Mouse (Mus musculus) heart, embryonic 16.5 days (tissue): ENCODE data around the gene Ccer2. TPM values are rescaled to one million over a fixed set of nuclear protein-coding genes. Genes with fewer than 3 reads are reported as not detected.
A peak's percentile ranks its signal among the peaks of the same experiment; 100 is the strongest.

ENCODE experiments used
- ATAC-seq: fragments of 200-750 bp; cut with Nextera tagmentation; replicated peaks from 2 replicates; pipeline ENCODE4 v1.8.0; 2017; ENCODE audit warnings: moderate number of reproducible peaks; ENCODE audit not compliant: insufficient read depth, low FRiP score; ENCODE audit errors: extremely low read depth
- H3K27ac ChIP-seq: fragments of 300-500 bp; sonication (generic); 2 replicates; pipeline ENCODE4 v1.5.1; 2014; ENCODE audit warnings: mild to moderate bottlenecking, low read length, control low read depth, moderate library complexity
- H3K27me3 ChIP-seq: fragments of 300-500 bp; sonication (generic); 2 replicates; pipeline ENCODE4 v1.6.1; 2014; ENCODE audit warnings: low read length, mixed read lengths; ENCODE audit not compliant: control insufficient read depth, insufficient read depth
- H3K36me3 ChIP-seq: fragments of 300-500 bp; sonication (generic); 2 replicates; pipeline ENCODE4 v1.6.1; 2014; ENCODE audit not compliant: control insufficient read depth, insufficient read depth
- H3K4me1 ChIP-seq: fragments of 300-500 bp; sonication (generic); 2 replicates; pipeline ENCODE4 v1.6.1; 2014; ENCODE audit warnings: low read length, mixed read lengths; ENCODE audit not compliant: control insufficient read depth, insufficient read depth
- H3K4me2 ChIP-seq: fragments of 300-500 bp; sonication (generic); 2 replicates; pipeline ENCODE4 v1.6.1; 2014; ENCODE audit warnings: low read depth, mild to moderate bottlenecking, control low read depth, low read length
- H3K4me3 ChIP-seq: fragments of 300-500 bp; sonication (generic); 2 replicates; pipeline ENCODE4 v1.5.1; 2014; ENCODE audit warnings: mild to moderate bottlenecking, control low read depth, low read length
- H3K9ac ChIP-seq: fragments of 300-500 bp; sonication (generic); 2 replicates; pipeline ENCODE4 v1.6.1; 2014; ENCODE audit warnings: low read length, control low read depth
- H3K9me3 ChIP-seq: fragments of 300-500 bp; sonication (generic); replicated peaks from 2 replicates; pipeline ENCODE4 v1.6.1; 2016; ENCODE audit warnings: low read length; ENCODE audit not compliant: control insufficient read depth
- WGBS: fragments of 180-500 bp; shearing (Covaris S2); extraction: QIAGEN DNeasy Blood & Tissue Kit; methylation state at CpG from one replicate; pipeline ENCODE4 v1.1.7; 2014; 5-methylcytosine and 5-hydroxymethylcytosine counted together
- polyA plus RNA-seq: library from polyadenylated mRNA; unstranded; fragments of >200 nt; fragmentation: Nextera tagmentation; extraction: Ambion mirVana; gene quantifications from 2 replicates; pipeline ENCODE4 v1.2.1, GENCODE M21; 2015

The Ccer2 gene
- not detected in 2 replicates for polyA plus RNA-seq

DNA sequence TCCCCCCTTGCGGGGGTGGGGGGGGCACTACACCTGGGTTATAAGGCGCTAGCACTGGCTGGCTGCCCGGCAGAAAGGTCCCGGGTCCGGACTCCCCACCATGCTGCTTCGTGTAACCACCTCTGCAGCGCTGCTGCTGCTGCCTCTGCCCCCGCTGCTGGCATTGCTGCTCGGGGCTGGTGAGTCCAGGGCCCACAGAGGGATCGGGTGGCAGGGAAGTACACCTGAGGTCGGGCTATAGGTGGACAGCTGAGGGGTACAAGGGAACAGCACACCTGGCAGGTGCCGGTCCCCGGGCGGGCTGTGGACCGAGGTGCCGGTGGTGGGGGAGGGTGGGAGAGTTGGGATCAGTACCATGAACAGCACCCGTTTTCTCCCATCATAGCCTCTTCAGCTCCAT lies at the start of gene Ccer2:
TSS of gene Ccer2 (plus strand) at position 96 of the 400 bp plus-strand sequence.
- ATAC-seq: no peak

DNA sequence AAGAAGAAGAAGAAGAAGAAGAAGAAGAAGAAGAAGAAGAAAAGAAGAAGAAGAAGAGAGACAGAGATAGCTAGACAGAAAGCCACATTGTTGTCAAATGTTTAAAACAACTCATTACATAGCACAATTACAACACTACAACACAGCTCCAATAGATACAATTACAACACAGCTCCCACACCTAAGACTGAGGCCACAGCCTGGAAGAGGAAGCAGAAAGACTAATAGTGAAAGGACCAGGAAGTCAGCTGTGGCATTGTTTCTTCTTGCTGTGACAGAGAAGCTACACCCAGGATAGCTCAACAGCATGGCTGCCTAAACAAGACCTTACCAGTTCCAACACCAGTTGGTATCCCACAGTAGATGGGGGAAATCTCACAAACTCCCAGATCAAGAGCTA lies 46.5 kb upstream of the Ccer2 start:
- Histone ChIP-seq H3K4me1 (peaks cover 1% of the 10 kb centered on the region), H3K9ac (no peak overlapping the region), H3K4me3 (no peak overlapping the region), H3K4me2 (no peak overlapping the region), H3K36me3 (no peaks in the 10 kb centered on the region), H3K9me3 (no peaks in the 10 kb centered on the region; the same call in 1 of the 2 replicates), H3K27me3 (no peaks in the 10 kb centered on the region), H3K27ac (no peak overlapping the region)
- ATAC-seq: no peak

More for the DNA sequence above, at the start of gene Ccer2:
- peaks cover 11% of the 10 kb centered on the region for H3K27me3 ChIP-seq
- H3K9me3 ChIP-seq: no peaks in the 10 kb centered on the region
- H3K36me3 ChIP-seq: peaks cover 13% of the 10 kb centered on the region
- H3K4me2 ChIP-seq: no peak within 1 kb of the TSS
- H3K4me3 ChIP-seq: no peak within 1 kb of the TSS
- H3K27ac ChIP-seq: no peak within 1 kb of the TSS
- WGBS: 3% methylated on average over 17 of the region's 17 CpGs
- H3K9ac ChIP-seq: no peak within 1 kb of the TSS
- no peaks in the 10 kb centered on the region for H3K4me1 ChIP-seq

DNA sequence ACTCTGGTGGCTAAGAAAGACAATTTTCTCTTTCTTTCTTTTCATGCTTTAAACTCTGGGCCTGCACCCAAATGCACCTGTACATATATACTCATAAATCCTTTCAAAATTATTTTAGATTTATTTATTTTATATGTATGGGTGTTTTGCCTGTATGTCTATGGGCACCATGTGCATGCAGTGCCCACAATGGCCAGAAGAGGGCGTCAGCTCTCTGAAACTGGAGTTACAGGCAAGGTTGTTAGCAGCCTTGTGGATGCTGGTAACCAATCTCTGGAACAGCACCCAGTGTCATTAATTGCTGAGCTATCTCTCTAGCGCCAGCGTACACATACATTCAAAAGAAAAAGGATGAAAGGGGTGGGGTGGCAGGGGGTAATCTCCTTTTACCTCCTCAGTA lies 45.0 kb upstream of the Ccer2 start:
- no peaks in the 10 kb centered on the region for H3K27me3 ChIP-seq
- H3K4me2 ChIP-seq: no peak overlapping the region
- H3K9me3 ChIP-seq: no peaks in the 10 kb centered on the region; the same call in 1 of the 2 replicates
- WGBS: 67% methylated on average over 3 of the region's 3 CpGs
- H3K27ac ChIP-seq: no peak overlapping the region
- no peak overlapping the region for H3K4me3 ChIP-seq
- ATAC-seq: no peak
- no peak overlapping the region for H3K9ac ChIP-seq
- no peaks in the 10 kb centered on the region for H3K36me3 ChIP-seq
- H3K4me1 ChIP-seq: peaks cover 9% of the 10 kb centered on the region

DNA sequence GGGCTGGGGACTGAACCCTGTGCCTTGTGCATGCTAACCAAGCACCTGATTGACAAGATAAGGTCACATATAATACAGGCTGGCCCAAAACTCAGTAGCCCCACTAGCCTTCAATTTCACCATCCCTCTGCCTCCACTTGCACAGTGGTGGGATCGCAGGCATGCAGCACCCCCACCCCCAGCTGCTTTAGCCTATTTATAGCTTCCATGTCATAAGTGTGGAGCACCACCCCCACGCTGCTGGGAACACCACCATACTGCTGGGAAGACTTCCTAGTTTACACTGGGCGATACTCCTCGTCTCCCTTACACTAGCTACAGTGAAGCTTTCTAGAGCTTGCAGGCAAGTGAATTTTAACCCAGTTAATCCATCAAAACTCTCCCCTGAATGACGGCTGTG lies 41.3 kb upstream of the Ccer2 start:
- no peaks in the 10 kb centered on the region for H3K36me3 ChIP-seq
- H3K9me3 ChIP-seq: no peaks in the 10 kb centered on the region
- 40% methylated on average over 5 of the region's 5 CpGs for WGBS
- H3K4me2 ChIP-seq: no peak overlapping the region
- no peak overlapping the region for H3K9ac ChIP-seq
- 0 out of 2 replicates have a peak, but pooled peaks have one; percentile 28 for ATAC-seq
- no peak overlapping the region for H3K4me3 ChIP-seq
- no peak overlapping the region for H3K27ac ChIP-seq
- H3K27me3 ChIP-seq: no peaks in the 10 kb centered on the region
- H3K4me1 ChIP-seq: peaks cover 9% of the 10 kb centered on the region

DNA sequence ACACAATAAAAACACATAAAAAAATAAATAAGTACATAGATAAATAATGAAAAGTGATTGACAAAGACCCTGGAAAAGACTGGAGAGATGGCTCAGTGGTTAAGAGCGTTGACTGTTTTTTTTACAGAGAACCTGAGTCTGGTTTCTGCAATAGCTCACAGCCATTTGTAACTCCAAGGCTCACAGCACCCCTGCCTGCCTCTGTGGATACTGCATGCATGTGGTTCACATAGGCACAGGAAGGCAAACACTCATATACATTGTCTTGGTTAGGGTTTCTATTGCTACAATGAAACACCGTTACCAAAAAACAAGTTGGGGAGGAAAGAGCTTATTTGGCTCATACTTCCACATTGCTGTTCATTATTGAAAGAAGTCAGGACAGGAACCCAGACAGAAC lies 40.4 kb upstream of the Ccer2 start:
- no peak overlapping the region for H3K9ac ChIP-seq
- no peak overlapping the region for H3K4me2 ChIP-seq
- H3K36me3 ChIP-seq: no peaks in the 10 kb centered on the region
- H3K4me1 ChIP-seq: peaks cover 9% of the 10 kb centered on the region
- H3K4me3 ChIP-seq: no peak overlapping the region
- H3K9me3 ChIP-seq: no peaks in the 10 kb centered on the region
- H3K27me3 ChIP-seq: no peaks in the 10 kb centered on the region
- ATAC-seq: no peak
- no peak overlapping the region for H3K27ac ChIP-seq
- 95% methylated on average over 2 of the region's 2 CpGs for WGBS

DNA sequence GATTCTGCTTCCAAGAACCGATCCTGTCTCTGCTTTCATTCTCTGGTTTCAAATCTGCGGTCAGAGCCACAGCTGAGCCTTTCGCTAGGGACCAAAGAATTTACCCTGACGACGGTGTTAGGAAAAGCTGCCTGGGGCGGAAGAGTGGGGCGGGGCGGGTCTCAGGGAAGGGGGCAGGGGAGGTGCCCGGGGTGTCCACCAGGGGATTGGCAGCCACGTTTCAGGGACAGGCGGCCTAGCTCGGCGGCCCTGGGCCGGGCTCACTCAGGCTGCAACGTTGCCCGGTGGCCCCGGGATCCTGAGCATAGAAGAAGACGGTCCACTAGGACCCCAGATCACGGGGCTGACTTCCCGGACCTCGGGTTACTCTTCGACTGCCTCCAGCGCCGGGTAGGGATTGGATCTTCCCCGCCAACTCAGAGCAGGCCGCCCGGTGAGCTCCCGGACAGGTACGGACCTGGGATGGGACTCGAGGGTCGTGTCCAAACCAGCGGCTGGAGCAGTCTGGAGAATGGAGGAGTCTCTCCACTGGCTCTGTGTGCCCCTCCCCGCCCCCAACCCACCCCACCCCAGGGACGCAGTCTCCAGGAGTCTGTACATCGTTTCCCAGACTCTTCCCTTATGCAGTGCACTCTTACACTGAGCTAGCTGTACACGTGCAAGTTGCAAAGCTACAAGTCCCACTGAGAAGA lies 39.2 kb upstream of the Ccer2 start, which contains the start of gene Fbxo17:
TSS of gene Fbxo17 (plus strand) at position 215 of the 692 bp plus-strand sequence.
- peak; percentile 74 for ATAC-seq
- peak within 1 kb of the TSS; percentile 82 for H3K4me2 ChIP-seq
- under 1% methylated on average over 36 of the region's 36 CpGs for WGBS
- H3K27me3 ChIP-seq: no peaks in the 10 kb centered on the region
- peak within 1 kb of the TSS; percentile 62 for H3K4me3 ChIP-seq
- H3K36me3 ChIP-seq: no peaks in the 10 kb centered on the region
- peak within 1 kb of the TSS; percentile 47; the same call in 1 of the 2 replicates for H3K27ac ChIP-seq
- peaks cover 9% of the 10 kb centered on the region for H3K4me1 ChIP-seq
- no peaks in the 10 kb centered on the region for H3K9me3 ChIP-seq
- peak within 1 kb of the TSS; percentile 85 for H3K9ac ChIP-seq

DNA sequence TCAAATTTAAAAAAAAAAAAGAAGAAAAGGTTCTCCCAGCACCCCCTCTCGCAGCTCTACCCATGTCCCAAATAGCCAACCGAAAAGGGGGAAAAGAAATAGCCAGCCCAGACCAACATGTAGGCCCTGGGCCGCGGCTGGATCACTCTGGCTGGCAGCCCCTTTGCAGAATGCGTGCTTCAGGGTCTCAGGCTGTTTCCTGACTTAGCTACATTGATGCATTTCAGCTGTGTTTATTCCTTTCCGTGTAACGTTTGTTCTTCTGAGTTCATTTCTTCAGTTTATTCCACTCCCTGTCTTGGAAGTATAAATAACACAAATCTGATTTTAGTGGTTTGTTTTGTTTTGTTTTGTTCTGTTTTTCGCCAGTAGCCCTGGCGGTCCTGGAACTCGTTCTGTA lies 38.2 kb upstream of the Ccer2 start:
- H3K27ac ChIP-seq: no peak overlapping the region
- no peak overlapping the region for H3K4me2 ChIP-seq
- ATAC-seq: no peak
- H3K27me3 ChIP-seq: no peaks in the 10 kb centered on the region
- H3K36me3 ChIP-seq: no peaks in the 10 kb centered on the region
- H3K9ac ChIP-seq: no peak overlapping the region
- no peaks in the 10 kb centered on the region for H3K9me3 ChIP-seq
- peaks cover 9% of the 10 kb centered on the region for H3K4me1 ChIP-seq
- no peak overlapping the region for H3K4me3 ChIP-seq
- WGBS: 76% methylated on average over 10 of the region's 10 CpGs

DNA sequence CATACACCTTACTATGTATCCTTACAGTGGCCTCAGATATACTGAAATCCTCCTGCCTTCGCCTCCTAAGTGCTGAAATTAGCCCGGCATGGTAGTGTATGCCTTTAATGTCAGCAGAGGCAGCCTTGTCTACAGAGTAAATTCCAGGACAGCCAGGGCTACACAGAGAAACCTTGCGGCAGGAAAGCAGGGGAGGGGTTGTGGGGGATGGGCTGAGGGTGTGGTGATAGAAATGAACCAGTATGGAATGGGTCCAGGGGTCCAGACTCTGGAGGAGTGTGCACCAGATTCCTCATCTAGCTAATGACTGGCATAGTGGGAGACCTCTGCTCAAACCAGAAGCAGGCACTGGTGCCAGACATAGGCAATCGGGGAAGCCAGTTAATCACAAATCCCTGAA lies 36.8 kb upstream of the Ccer2 start:
- H3K9ac ChIP-seq: no peak overlapping the region
- H3K4me1 ChIP-seq: peaks cover 9% of the 10 kb centered on the region
- no peak for ATAC-seq
- 28% methylated on average over 4 of the region's 4 CpGs for WGBS
- H3K9me3 ChIP-seq: no peaks in the 10 kb centered on the region; the same call in 1 of the 2 replicates
- H3K36me3 ChIP-seq: no peaks in the 10 kb centered on the region
- no peaks in the 10 kb centered on the region for H3K27me3 ChIP-seq
- no peak overlapping the region for H3K4me3 ChIP-seq
- no peak overlapping the region for H3K27ac ChIP-seq
- H3K4me2 ChIP-seq: no peak overlapping the region

DNA sequence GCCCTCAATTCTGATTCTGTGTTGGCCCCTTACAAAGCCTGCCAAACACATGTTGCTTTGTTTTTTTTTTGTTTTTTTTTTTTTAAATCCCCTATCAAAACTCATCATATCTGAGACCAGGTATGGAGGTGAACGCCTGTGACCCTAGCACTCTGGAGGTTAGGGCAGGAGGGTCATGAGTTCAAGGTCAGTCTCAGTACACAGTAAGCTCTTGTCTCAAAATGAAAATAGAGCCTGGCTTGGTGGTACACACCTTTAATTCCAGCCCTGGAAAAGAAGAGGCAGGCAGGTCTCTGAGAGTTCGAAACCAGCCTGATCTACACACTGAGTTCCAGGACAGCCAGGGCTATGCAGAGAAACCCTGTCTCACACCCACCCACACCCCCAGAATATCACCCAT lies 36.3 kb upstream of the Ccer2 start:
- no peak for ATAC-seq
- Histone ChIP-seq H3K9me3 (no peaks in the 10 kb centered on the region; the same call in none of the 2 replicates), H3K27ac (no peak overlapping the region), H3K4me2 (no peak overlapping the region), H3K27me3 (no peaks in the 10 kb centered on the region), H3K4me1 (peaks cover 6% of the 10 kb centered on the region), H3K36me3 (0 out of 2 replicates have a peak, but pooled peaks cover 5% of the 10 kb centered on the region), H3K4me3 (no peak overlapping the region), H3K9ac (no peak overlapping the region)
- 62% methylated on average over 2 of the region's 2 CpGs for WGBS
